Mouse (Mus musculus): Measurements from ENCODE around the gene Prkn.

GRCm38 (mm10) chr17:10882260-10882659 lies 42.1 kb downstream of the Prkn start:
- TF ChIP-seq CTCF (IDR thresholded peaks at IDR 0.05; ENCODE audit: borderline replicate concordance, insufficient read depth, low read length) (no peak), POLR2A (IDR thresholded peaks at IDR 0.05; ENCODE audit: low read depth, low read length) (no peak)
